16 mouse cellular contexts compared by ENCODE assay signal in genomic region chr5:148701859-148702258, GRCm38 (mm10).
A peak's percentile ranks its signal among the peaks of the same experiment; 100 is the strongest.
DNase-seq lines count a peak whose midpoint lies in the region; ATAC-seq and TF ChIP-seq lines count a peak whose summit lies in the region.
"Had no signal": no experiment of that assay in that cellular context is flagged by ENCODE, and none has a peak within 500 bp of the region (broad histone marks: within the 10 kb centered on the region; RNA-seq: fewer than 3 reads in every experiment).

No protein-coding gene starts in this region.

- no peak overlapping the region for H3K4me2 ChIP-seq in kidney, postnatal 0 days (ENCODE audit: low read length)
- H3K4me2 ChIP-seq in kidney, embryonic 16.5 days (replicated peaks; ENCODE audit: low read depth, low read length) = no peak overlapping the region
- H3K4me2 ChIP-seq: limb, embryonic 15.5 days had no signal

- H3K9me3 ChIP-seq in kidney, postnatal 0 days (replicated peaks; ENCODE audit: low read length) = no peaks in the 10 kb centered on the region
- no peaks in the 10 kb centered on the region for H3K9me3 ChIP-seq in kidney, embryonic 16.5 days (ENCODE audit: low read length)
- H3K9me3 ChIP-seq: limb, embryonic 15.5 days had no signal

- no peak overlapping the region for H3K4me3 ChIP-seq in kidney, postnatal 0 days (replicated peaks; ENCODE audit: low read depth, low read length)
- H3K4me3 ChIP-seq in kidney, embryonic 16.5 days (ENCODE audit: low read length) = no peak overlapping the region
- H3K4me3 ChIP-seq: limb, embryonic 15.5 days had no signal

- H3K36me3 ChIP-seq in kidney, postnatal 0 days (ENCODE audit: insufficient read depth, low read length) = no peaks in the 10 kb centered on the region
- no peaks in the 10 kb centered on the region for H3K36me3 ChIP-seq in kidney, embryonic 16.5 days (ENCODE audit: insufficient read depth, low read length)
- H3K36me3 ChIP-seq: limb, embryonic 15.5 days had no signal

- 45% methylated on average over 8 of the region's 8 CpGs for WGBS in kidney, postnatal 0 days
- WGBS in kidney, embryonic 16.5 days = 45% methylated on average over 8 of the region's 8 CpGs

- no peaks in the 10 kb centered on the region for H3K27me3 ChIP-seq in kidney, postnatal 0 days (ENCODE audit: insufficient read depth, low read length)
- no peaks in the 10 kb centered on the region for H3K27me3 ChIP-seq in kidney, embryonic 16.5 days (ENCODE audit: insufficient read depth, low read length)
- H3K27me3 ChIP-seq: limb, embryonic 15.5 days had no signal

- TF ChIP-seq CTCF in kidney, postnatal 0 days (IDR thresholded peaks at IDR 0.05; ENCODE audit: low read depth) = no peak

- no peak overlapping the region for H3K27ac ChIP-seq in kidney, postnatal 0 days
- no peak overlapping the region for H3K27ac ChIP-seq in kidney, embryonic 16.5 days (ENCODE audit: low read length)
- H3K27ac ChIP-seq: limb, embryonic 15.5 days; macrophage had no signal

- no peak for DNase-seq in kidney, postnatal 0 days (ENCODE audit: low spot score)
- DNase-seq in ES-CJ7 (ENCODE audit: low read depth, low spot score) = peak; percentile 98
- DNase-seq in frontal cortex, postnatal 25 days (ENCODE audit: low spot score in 2 of 2) = no peak
- DNase-seq: adrenal gland, adult 8-10 months; cerebellum, adult 18-20 months; gastrocnemius, postnatal 10 days; kidney, adult 9 months; layer of hippocampus, postnatal 36 days; spleen, adult 18-20 months; thymus, postnatal 36 days had no signal

- peaks cover 4% of the 10 kb centered on the region for H3K4me1 ChIP-seq in kidney, postnatal 0 days (replicated peaks; ENCODE audit: insufficient read depth, low read length)
- H3K4me1 ChIP-seq in kidney, embryonic 16.5 days (ENCODE audit: insufficient read depth, low read length) = peaks cover 14% of the 10 kb centered on the region; the same call in 1 of the 2 replicates

- no peak overlapping the region for H3K9ac ChIP-seq in kidney, postnatal 0 days (ENCODE audit: low read depth, low read length)
- H3K9ac ChIP-seq in kidney, embryonic 16.5 days (replicated peaks; ENCODE audit: low read length) = no peak overlapping the region
- H3K9ac ChIP-seq: limb, embryonic 15.5 days had no signal

- ATAC-seq in kidney, postnatal 0 days (replicated peaks; ENCODE audit: low FRiP score, low read depth) = peak; percentile 40
- no peak for ATAC-seq in kidney, embryonic 16.5 days (ENCODE audit: low FRiP score, low TSS enrichment)
- ATAC-seq in common myeloid progenitor, adult 5-6 weeks (replicated peaks; ENCODE audit: low read depth, poor library complexity, severe bottlenecking) = 0 out of 2 replicates have a peak, but pooled peaks have one; percentile 47
- ATAC-seq in megakaryocyte, adult 5-6 weeks (ENCODE audit: poor library complexity, severe bottlenecking) = peak; percentile 51
- ATAC-seq in erythroblast, adult 5-6 weeks (replicated peaks; ENCODE audit: low FRiP score, poor library complexity, severe bottlenecking) = no peak

Comparison
In these comparisons a context has a peak if more than half of its experiments do, and no peak if none do; other contexts are left out.
1. ATAC-seq: peak in kidney, postnatal 0 days (single experiment), common myeloid progenitor, adult 5-6 weeks (single experiment) and megakaryocyte, adult 5-6 weeks (single experiment); none in kidney, embryonic 16.5 days (single experiment) and erythroblast, adult 5-6 weeks (single experiment).